Mouse (Mus musculus) WW6 (cell line): ENCODE measurements around the gene Morc4.

ENCODE experiments used
- DNase-seq: peaks from one replicate; pipeline ENCODE4 v3.0.0-alpha.2; 2013; ENCODE audit warnings: low read depth, low spot score

The Morc4 gene

GRCm38 (mm10) chrX:139870938-139871791 is at the start of gene Morc4:
Morc4 (minus strand) TSS chrX:139871677.
- no peak for DNase-seq

GRCm38 (mm10) chrX:139920572-139920971 is 49.1 kb upstream of the Morc4 start:
- DNase-seq, result no peak

- no peak for DNase-seq
Measured at GRCm38 (mm10) chrX:139891387-139891786, 19.9 kb upstream of the Morc4 start.

GRCm38 (mm10) chrX:139883221-139883620 is 11.7 kb upstream of the Morc4 start:
- DNase-seq, result no peak

GRCm38 (mm10) chrX:139877936-139878335 is 6.5 kb upstream of the Morc4 start:
- DNase-seq, result no peak

GRCm38 (mm10) chrX:139877105-139877504 is 5.6 kb upstream of the Morc4 start:
- DNase-seq, result no peak

- no peak for DNase-seq
Measured at GRCm38 (mm10) chrX:139870300-139870711, 1.2 kb downstream of the Morc4 start.

- no peak for DNase-seq
Measured at GRCm38 (mm10) chrX:139859402-139859801, 12.1 kb downstream of the Morc4 start.

GRCm38 (mm10) chrX:139854795-139855194 is 16.7 kb downstream of the Morc4 start:
- no peak for DNase-seq

GRCm38 (mm10) chrX:139841091-139841490 is 30.4 kb downstream of the Morc4 start:
- DNase-seq, result no peak

- no peak for DNase-seq
Measured at GRCm38 (mm10) chrX:139839057-139839456, 32.4 kb downstream of the Morc4 start.

- peak; percentile 18 for DNase-seq
Measured at GRCm38 (mm10) chrX:139832464-139832863, 39.0 kb downstream of the Morc4 start.

- DNase-seq, result no peak
Measured at GRCm38 (mm10) chrX:139828363-139829092, 42.9 kb downstream of the Morc4 start.

GRCm38 (mm10) chrX:139826926-139827325 is 44.6 kb downstream of the Morc4 start:
- no peak for DNase-seq

GRCm38 (mm10) chrX:139825402-139825801 is 46.1 kb downstream of the Morc4 start:
- DNase-seq, result no peak

GRCm38 (mm10) chrX:139815201-139815600 is 56.3 kb downstream of the Morc4 start:
- no peak for DNase-seq

- no peak for DNase-seq
Measured at GRCm38 (mm10) chrX:139814018-139814635, 57.4 kb downstream of the Morc4 start.

- DNase-seq, result no peak
Measured at GRCm38 (mm10) chrX:139813299-139814002, 58.0 kb downstream of the Morc4 start.

GRCm38 (mm10) chrX:139812636-139813298 is 58.7 kb downstream of the Morc4 start:
- no peak for DNase-seq

GRCm38 (mm10) chrX:139808501-139808900 is 63.0 kb downstream of the Morc4 start:
- no peak for DNase-seq

GRCm38 (mm10) chrX:139808085-139808484 is 63.4 kb downstream of the Morc4 start:
- DNase-seq, result no peak
